Mouse (Mus musculus) E14TG2a.4 (cell line): ENCODE data around the gene Trim38.

ENCODE experiments used
- CTCF ChIP-seq: conservative IDR thresholded peaks from 2 replicates; pipeline ENCODE4 v1.5.1; 2014; ENCODE audit warnings: low read length
- NANOG ChIP-seq: IDR thresholded peaks from 2 replicates; pipeline ENCODE4 v1.6.1; 2014; ENCODE audit warnings: borderline replicate concordance, low read length, mixed read lengths
- POU5F1 ChIP-seq: IDR thresholded peaks from 2 replicates; pipeline ENCODE4 v1.6.1; 2014; ENCODE audit warnings: low read length, borderline replicate concordance

- TF ChIP-seq CTCF, result no peak
- TF ChIP-seq POU5F1, result no peak
- no peak for TF ChIP-seq NANOG
Measured at GRCm38 (mm10) chr13:23755000-23755399, 14.7 kb upstream of the Trim38 start.
